Mouse (Mus musculus) liver, embryonic 14.5 days (tissue): ENCODE measurements around the gene Lsamp.

Experiments
- CTCF ChIP-seq: IDR thresholded peaks from 2 replicates; pipeline ENCODE4 v1.5.1; 2016; ENCODE audit warnings: antibody characterized with exemption, low read depth, control low read depth
- EP300 ChIP-seq: IDR thresholded peaks from 2 replicates; pipeline ENCODE4 v1.6.1; 2016; ENCODE audit warnings: antibody characterized with exemption, low read depth

- no peak for TF ChIP-seq CTCF
- TF ChIP-seq EP300: no peak
Measured at GRCm38 (mm10) chr16:41007569-41007968, 1023.4 kb downstream of the Lsamp start.
